Mouse (Mus musculus) neural tube, embryonic 12.5 days (tissue): ENCODE data around the gene Macrod2. TPM values are rescaled to one million over a fixed set of nuclear protein-coding genes. Genes with fewer than 3 reads are reported as not detected.
"Not testable (repeated sequence)": the region's sequence is repeated elsewhere in the genome, so short reads cannot be mapped to it uniquely, and the experiment has no call there.

Experiments
- ATAC-seq: fragments of 200-750 bp; cut with Nextera tagmentation; 2 replicates; pipeline ENCODE4 v1.8.0; 2017; ENCODE audit warnings: low read depth, mild to moderate bottlenecking, moderate TSS enrichment, moderate library complexity; ENCODE audit not compliant: low FRiP score
- H3K27ac ChIP-seq: fragments of 300-500 bp; sonication (generic); 2 replicates; pipeline ENCODE4 v1.5.1; 2016
- H3K27me3 ChIP-seq: fragments of 300-500 bp; sonication (generic); replicated peaks from 2 replicates; pipeline ENCODE4 v1.6.1; 2016; ENCODE audit warnings: mild to moderate bottlenecking
- H3K36me3 ChIP-seq: fragments of 300-500 bp; sonication (generic); 2 replicates; pipeline ENCODE4 v1.6.1; 2016; ENCODE audit warnings: mild to moderate bottlenecking
- H3K4me1 ChIP-seq: fragments of 300-500 bp; sonication (generic); 2 replicates; pipeline ENCODE4 v1.6.1; 2016
- H3K4me2 ChIP-seq: fragments of 300-500 bp; sonication (generic); replicated peaks from 2 replicates; pipeline ENCODE4 v1.6.1; 2016; ENCODE audit warnings: mild to moderate bottlenecking
- H3K4me3 ChIP-seq: fragments of 300-500 bp; sonication (generic); 2 replicates; pipeline ENCODE4 v1.5.1; 2016
- H3K9ac ChIP-seq: fragments of 300-500 bp; sonication (generic); 2 replicates; pipeline ENCODE4 v1.6.1; 2016; ENCODE audit warnings: mild to moderate bottlenecking
- H3K9me3 ChIP-seq: fragments of 300-500 bp; sonication (generic); 2 replicates; pipeline ENCODE4 v1.6.1; 2016; ENCODE audit warnings: mild to moderate bottlenecking
- WGBS: fragments of 180-500 bp; shearing (Covaris S2); methylation state at CpG from one replicate; pipeline ENCODE4 v1.1.7; 2016; 5-methylcytosine and 5-hydroxymethylcytosine counted together
- polyA plus RNA-seq: library from polyadenylated mRNA; unstranded; fragments of >200 nt; fragmentation: Nextera tagmentation; extraction: Ambion mirVana; gene quantifications from 2 replicates; pipeline ENCODE4 v1.2.1, GENCODE M21; 2016

The Macrod2 gene
- polyA plus RNA-seq, 1 experiment from 2014 or later: 53.8 TPM

DNA sequence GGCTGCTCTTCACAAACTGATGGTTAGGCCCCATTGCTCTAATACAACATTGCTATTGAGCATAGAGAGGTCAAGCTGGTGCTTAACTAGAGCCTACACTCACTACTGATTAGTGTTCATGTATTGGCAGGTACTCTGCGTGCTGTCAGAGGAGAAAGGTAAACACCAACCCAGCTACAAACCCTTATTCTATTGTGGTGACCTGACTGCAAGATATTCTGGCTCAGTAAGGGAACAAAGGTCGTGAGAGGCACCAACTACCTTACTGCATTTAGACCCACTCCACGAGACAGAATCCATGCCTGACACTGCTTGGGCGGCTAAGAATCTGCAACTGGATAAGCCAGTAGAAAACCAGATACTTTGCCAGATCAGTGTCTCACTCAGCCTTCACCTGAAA lies 320.7 kb downstream of the Macrod2 start:
- ATAC-seq: no peak
- Histone ChIP-seq H3K9me3 (no peaks in the 10 kb centered on the region), H3K36me3 (no peaks in the 10 kb centered on the region), H3K4me1 (no peaks in the 10 kb centered on the region), H3K4me2 (no peak overlapping the region), H3K27me3 (no peaks in the 10 kb centered on the region), H3K4me3 (no peak overlapping the region), H3K9ac (no peak overlapping the region), H3K27ac (no peak overlapping the region)
- WGBS: 84% methylated on average over 4 of the region's 4 CpGs

DNA sequence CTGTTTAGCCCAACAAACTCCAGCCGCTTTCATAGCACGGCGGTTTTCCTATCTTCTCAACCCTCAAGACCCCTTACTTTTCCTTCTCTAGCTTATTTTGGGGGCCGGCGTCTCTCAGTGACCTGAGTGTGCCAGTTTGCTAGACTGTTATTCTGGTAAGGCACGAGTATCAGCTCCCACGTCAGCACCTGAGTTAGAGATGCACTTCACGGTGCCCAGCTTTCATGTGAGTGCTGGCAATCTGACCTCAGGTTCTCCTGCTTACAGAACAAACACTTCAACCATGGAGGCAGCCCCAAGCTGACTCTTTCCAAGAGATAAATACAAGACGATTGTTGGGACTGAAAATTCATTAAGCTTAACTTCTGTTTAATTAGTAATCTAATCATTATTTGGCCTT lies 322.3 kb downstream of the Macrod2 start:
- WGBS: 90% methylated on average over 9 of the region's 9 CpGs
- no peak overlapping the region for H3K27ac ChIP-seq
- no peak for ATAC-seq
- H3K4me1 ChIP-seq: no peaks in the 10 kb centered on the region
- H3K9ac ChIP-seq: no peak overlapping the region
- H3K27me3 ChIP-seq: no peaks in the 10 kb centered on the region
- H3K4me3 ChIP-seq: no peak overlapping the region
- no peaks in the 10 kb centered on the region for H3K9me3 ChIP-seq
- no peaks in the 10 kb centered on the region for H3K36me3 ChIP-seq
- no peak overlapping the region for H3K4me2 ChIP-seq

DNA sequence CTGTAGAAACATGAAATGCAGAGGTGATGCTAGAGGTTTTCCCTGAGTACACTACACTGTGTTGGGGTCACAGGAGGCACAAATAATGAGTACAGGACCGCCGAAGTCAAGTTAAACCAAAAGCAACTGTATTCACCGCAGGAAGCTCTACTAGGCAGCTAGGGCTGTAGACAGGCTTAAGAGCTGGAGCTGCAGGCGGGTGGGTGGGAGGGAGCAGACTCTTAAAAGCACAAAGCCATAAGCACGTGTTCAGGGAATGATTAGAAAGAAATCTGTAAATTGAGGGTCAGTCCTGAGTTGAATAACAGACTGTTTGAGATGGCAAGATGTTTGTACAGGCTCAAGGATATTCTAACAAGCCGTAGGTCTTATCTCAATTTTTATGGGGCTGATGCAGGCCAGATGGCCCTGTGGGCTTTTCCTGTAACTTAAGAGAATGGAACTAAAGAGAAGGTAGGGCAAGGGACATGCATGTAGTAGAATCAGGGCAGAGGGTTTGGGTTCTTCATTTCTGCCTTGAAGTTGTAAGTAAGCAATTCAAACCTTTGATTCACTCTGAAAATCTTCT lies 337.6 kb downstream of the Macrod2 start:
- Histone ChIP-seq H3K4me1 (no peaks in the 10 kb centered on the region), H3K36me3 (no peaks in the 10 kb centered on the region), H3K9me3 (no peaks in the 10 kb centered on the region), H3K9ac (no peak overlapping the region), H3K4me2 (no peak overlapping the region), H3K4me3 (no peak overlapping the region), H3K27me3 (no peaks in the 10 kb centered on the region), H3K27ac (no peak overlapping the region)
- 59% methylated on average over 6 of the region's 6 CpGs for WGBS
- no peak for ATAC-seq

DNA sequence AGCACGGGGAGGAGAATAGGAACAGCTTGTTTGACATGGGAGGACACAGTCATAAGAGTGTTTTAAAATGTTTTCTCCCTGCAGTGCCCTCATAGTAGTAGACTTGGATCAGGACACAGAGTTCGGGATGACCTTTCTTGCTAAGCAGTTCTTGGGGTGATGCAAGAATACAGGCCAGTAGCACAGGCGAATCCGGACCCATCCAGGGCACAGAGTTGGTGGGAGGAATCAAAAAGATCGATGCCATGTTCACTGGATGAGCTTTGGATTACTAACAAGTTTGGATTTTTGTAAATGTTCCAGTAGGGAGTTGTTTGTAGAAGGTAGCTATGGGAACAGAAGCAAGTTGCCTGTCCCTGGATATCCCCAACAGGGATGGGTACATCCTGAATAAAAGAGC lies 345.4 kb downstream of the Macrod2 start:
- ATAC-seq: no peak
- H3K4me3 ChIP-seq: no peak overlapping the region
- WGBS: 87% methylated on average over 5 of the region's 5 CpGs

DNA sequence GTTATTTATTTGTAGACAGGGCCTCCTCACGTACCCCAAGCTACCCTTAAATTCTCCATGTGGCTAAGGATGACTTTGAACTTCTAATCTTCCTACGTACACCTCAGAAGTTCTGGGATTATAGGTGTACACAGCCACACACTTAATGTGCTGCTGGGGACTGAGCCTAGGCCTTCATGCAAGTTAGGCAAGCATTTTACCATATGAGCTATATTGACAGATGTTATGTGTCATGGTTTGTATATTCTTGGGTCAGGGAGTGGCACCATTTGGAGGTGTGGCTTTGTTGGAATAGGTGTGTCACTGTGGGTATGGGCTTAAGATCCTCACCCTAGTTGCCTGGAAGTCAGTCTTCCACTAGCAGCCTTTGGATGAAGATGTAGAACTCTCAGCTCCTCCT lies 347.8 kb downstream of the Macrod2 start:
- not testable (repeated sequence) for H3K9ac ChIP-seq, H3K9me3 ChIP-seq, H3K27me3 ChIP-seq, H3K27ac ChIP-seq, ATAC-seq, H3K4me2 ChIP-seq, H3K4me3 ChIP-seq, H3K36me3 ChIP-seq, H3K4me1 ChIP-seq
- 82% methylated on average over 2 of the region's 2 CpGs for WGBS

More for the DNA sequence above, 345.4 kb downstream of the Macrod2 start:
- no peaks in the 10 kb centered on the region for H3K36me3 ChIP-seq
- no peaks in the 10 kb centered on the region for H3K4me1 ChIP-seq
- H3K27me3 ChIP-seq: no peaks in the 10 kb centered on the region
- H3K27ac ChIP-seq: no peak overlapping the region
- no peak overlapping the region for H3K4me2 ChIP-seq
- H3K9me3 ChIP-seq: no peaks in the 10 kb centered on the region
- H3K9ac ChIP-seq: no peak overlapping the region

DNA sequence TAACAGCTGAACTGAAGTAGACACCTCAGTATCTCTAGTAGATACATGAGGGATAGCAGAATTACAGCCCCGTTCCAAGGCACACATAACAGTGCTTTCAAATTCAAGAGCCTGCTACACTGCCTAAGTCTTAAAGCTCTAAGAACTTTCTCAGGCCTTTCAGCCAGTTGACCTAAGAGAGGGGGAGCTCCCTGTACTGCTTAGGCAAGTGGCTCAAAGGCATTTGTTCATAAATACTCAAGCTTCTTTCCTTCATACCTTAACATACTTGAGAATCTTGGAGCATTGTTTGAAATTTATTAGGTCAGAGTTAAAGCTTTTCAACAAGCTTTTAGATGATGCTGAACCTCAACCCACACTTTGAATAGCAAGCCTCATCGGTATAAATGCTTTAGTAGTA lies 363.8 kb downstream of the Macrod2 start:
- H3K9me3 ChIP-seq: no peaks in the 10 kb centered on the region
- no peak overlapping the region for H3K4me3 ChIP-seq
- H3K9ac ChIP-seq: no peak overlapping the region
- WGBS: 89% methylated on average over 2 of the region's 2 CpGs
- H3K4me2 ChIP-seq: no peak overlapping the region
- no peak overlapping the region for H3K27ac ChIP-seq
- H3K36me3 ChIP-seq: no peaks in the 10 kb centered on the region
- 0 out of 2 replicates have a peak, but pooled peaks cover 5% of the 10 kb centered on the region for H3K4me1 ChIP-seq
- no peaks in the 10 kb centered on the region for H3K27me3 ChIP-seq
- ATAC-seq: no peak

DNA sequence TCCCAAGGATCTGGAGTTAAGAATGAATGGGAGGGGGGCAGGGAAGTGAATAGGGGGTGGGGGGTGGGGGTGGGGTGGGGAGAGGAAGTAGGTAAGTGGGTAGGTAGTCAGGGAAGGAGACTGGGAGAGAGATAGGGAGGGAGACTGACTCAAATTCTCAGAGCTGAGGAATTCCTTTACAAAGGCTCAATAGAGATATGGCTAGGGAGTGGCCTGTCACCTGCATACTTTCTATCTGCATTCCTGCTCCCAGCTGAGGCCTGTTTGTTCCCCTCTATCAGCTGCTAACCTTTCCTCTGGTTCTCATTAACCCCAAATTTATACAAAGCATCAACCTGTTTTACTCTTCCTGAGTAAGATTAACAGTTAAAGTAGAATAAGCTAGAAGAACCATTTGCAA lies 364.6 kb downstream of the Macrod2 start:
- 0 out of 2 replicates have a peak, but pooled peaks cover 5% of the 10 kb centered on the region for H3K4me1 ChIP-seq
- no peaks in the 10 kb centered on the region for H3K9me3 ChIP-seq
- H3K4me2 ChIP-seq: no peak overlapping the region
- no peaks in the 10 kb centered on the region for H3K36me3 ChIP-seq
- no peak overlapping the region for H3K9ac ChIP-seq
- H3K27ac ChIP-seq: no peak overlapping the region
- H3K27me3 ChIP-seq: no peaks in the 10 kb centered on the region
- no peak overlapping the region for H3K4me3 ChIP-seq
- no peak for ATAC-seq

DNA sequence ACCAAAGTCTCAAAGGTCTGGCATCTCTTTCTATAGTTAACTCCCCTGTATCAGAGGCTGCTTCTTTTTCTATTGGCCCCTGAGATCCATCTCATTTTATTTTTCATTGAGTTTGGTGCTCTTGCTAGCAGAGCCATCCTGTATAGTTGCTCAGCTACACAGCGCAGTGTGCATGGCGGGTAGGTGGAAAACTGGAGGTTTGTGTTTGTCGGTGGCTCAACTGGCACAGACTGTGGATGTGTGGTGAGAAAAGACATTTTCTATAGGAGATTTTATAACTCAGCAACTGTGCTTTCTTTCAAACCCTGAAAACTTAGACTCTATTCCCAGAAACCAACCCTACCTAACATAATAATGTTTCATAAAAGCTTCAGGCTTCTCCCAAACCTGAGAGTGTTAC lies 365.0 kb downstream of the Macrod2 start:
- no peak for ATAC-seq
- Histone ChIP-seq H3K4me1 (0 out of 2 replicates have a peak, but pooled peaks cover 5% of the 10 kb centered on the region), H3K36me3 (no peaks in the 10 kb centered on the region), H3K27me3 (no peaks in the 10 kb centered on the region), H3K27ac (no peak overlapping the region), H3K4me2 (no peak overlapping the region), H3K9me3 (no peaks in the 10 kb centered on the region), H3K9ac (no peak overlapping the region), H3K4me3 (no peak overlapping the region)
- WGBS: 98% methylated on average over 3 of the region's 3 CpGs

DNA sequence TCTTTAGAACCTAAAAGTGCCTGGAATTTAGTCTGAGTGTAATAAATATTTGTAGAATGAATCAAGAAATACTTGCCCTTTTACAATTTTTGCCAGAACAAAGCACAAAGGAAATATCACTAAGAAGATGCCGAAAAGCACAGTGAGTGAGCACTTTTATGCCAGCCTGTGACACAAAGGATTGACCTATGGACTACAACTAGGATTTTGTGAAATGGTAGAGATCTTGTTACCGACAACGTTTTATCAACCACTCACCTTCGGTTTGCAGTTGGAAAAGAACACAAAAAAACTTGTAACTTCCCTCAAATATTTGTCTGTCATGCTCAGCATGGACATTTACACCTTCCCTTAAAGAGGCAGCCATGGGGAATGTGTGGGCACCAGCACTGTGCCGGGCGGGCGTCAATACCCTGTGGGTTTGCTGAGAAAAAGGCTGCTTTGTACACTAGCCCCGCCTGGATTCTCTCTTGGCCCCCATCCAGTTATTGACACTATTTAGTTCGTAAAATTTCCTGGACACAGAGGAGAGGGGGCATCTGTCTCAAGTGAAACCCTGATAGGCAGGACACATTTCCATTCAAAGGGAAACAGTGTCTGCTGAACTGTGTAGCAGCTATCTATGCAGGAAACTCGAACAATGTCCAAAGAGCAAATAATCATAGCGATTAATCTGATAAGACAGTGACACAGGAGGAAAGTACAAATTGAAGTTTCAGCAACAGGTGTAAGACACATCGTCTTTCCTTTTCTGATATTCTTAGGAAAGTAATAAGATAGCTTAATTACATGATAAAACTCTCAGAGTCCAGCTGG lies 368.2 kb downstream of the Macrod2 start:
- H3K9me3 ChIP-seq: no peaks in the 10 kb centered on the region
- H3K27ac ChIP-seq: no peak overlapping the region
- ATAC-seq: no peak
- H3K9ac ChIP-seq: no peak overlapping the region
- H3K4me2 ChIP-seq: no peak overlapping the region
- WGBS: 75% methylated on average over 12 of the region's 12 CpGs
- no peaks in the 10 kb centered on the region for H3K27me3 ChIP-seq
- 0 out of 2 replicates have a peak, but pooled peaks cover 5% of the 10 kb centered on the region for H3K4me1 ChIP-seq
- no peaks in the 10 kb centered on the region for H3K36me3 ChIP-seq
- H3K4me3 ChIP-seq: no peak overlapping the region

DNA sequence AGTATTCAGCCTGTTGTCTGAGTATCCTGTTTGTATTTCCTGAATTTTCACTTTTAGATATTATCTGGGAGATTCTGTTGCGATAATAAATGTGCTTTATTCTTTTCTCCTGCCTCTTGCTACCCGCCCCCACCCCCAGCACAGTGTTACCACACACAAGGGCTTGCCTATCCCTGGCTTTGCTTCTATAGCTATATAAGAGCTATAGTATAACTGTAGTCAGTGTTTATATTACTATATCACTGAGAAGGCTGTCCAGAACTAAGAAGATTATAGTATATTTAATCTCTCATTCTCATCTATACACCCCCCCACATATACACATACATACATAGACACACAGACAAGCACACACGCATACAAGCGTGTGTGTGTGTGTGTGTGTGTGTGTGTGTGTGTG lies 374.4 kb downstream of the Macrod2 start:
- no peak overlapping the region for H3K4me2 ChIP-seq
- WGBS: 84% methylated on average over 4 of the region's 4 CpGs
- no peak for ATAC-seq
- no peak overlapping the region for H3K9ac ChIP-seq
- H3K4me1 ChIP-seq: no peaks in the 10 kb centered on the region
- no peaks in the 10 kb centered on the region for H3K36me3 ChIP-seq
- no peak overlapping the region for H3K4me3 ChIP-seq
- no peaks in the 10 kb centered on the region for H3K27me3 ChIP-seq
- H3K27ac ChIP-seq: no peak overlapping the region
- no peaks in the 10 kb centered on the region for H3K9me3 ChIP-seq

DNA sequence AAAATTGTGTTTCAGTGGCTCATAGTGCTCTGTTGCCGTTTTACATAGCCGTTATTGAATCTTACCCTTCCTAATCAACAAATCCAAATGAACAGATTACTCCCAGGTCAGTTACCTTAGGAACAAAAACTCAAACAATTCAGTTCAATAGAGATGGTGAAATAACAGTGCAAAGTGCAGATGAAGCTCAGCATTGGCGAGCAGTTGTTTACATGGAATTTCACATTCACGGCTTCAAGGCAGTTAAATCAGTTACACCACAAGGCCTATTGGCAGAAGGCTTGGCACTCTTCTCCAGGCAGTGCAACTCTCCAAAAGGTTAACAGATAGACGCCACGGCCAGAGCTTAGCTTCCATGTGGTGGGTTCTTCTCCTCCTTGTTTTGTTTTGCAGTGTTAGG lies 377.7 kb downstream of the Macrod2 start:
- no peak overlapping the region for H3K4me3 ChIP-seq
- ATAC-seq: no peak
- no peaks in the 10 kb centered on the region for H3K4me1 ChIP-seq
- H3K9ac ChIP-seq: no peak overlapping the region
- H3K27ac ChIP-seq: no peak overlapping the region
- H3K36me3 ChIP-seq: no peaks in the 10 kb centered on the region
- no peaks in the 10 kb centered on the region for H3K9me3 ChIP-seq
- WGBS: 93% methylated on average over 6 of the region's 6 CpGs
- no peaks in the 10 kb centered on the region for H3K27me3 ChIP-seq
- H3K4me2 ChIP-seq: no peak overlapping the region

DNA sequence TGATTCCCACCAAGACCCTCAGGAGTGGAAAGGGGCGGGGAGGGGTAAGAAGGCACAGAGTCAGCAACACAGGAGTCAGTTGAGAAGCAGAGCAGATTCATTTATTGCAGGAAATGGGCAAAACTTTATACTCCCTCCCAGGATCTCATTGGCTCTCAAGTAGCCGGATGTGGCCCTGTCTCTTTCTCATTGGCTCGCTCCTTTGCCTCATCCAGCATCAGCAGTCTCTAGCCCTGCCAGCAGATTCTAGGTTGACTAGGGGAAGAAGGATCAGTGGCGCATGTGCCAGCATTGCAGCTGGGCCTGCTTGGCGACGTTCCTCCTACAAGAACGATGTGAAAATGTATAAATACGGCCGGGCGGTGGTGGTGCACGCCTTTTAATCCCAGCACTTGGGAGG lies 378.3 kb downstream of the Macrod2 start:
- H3K9me3 ChIP-seq: no peaks in the 10 kb centered on the region
- no peak overlapping the region for H3K4me2 ChIP-seq
- WGBS: 95% methylated on average over 11 of the region's 11 CpGs
- no peaks in the 10 kb centered on the region for H3K36me3 ChIP-seq
- H3K9ac ChIP-seq: no peak overlapping the region
- no peak overlapping the region for H3K4me3 ChIP-seq
- no peak for ATAC-seq
- no peaks in the 10 kb centered on the region for H3K4me1 ChIP-seq
- H3K27me3 ChIP-seq: no peaks in the 10 kb centered on the region
- no peak overlapping the region for H3K27ac ChIP-seq
